Mouse (Mus musculus): ENCODE results near the gene Btn2a2.

- TF ChIP-seq POLR2A (IDR thresholded peaks at IDR 0.05; ENCODE audit: borderline replicate concordance, insufficient read depth, low read length) (no peak), CTCF (IDR thresholded peaks at IDR 0.05; ENCODE audit: borderline replicate concordance, insufficient read depth, low read depth, low read length) (no peak)
Observed at GRCm38 (mm10) chr13:23435676-23436075, 53.0 kb downstream of the Btn2a2 start.

Data from cerebellum, adult 2 months (tissue).